Mouse (Mus musculus) embryonic fibroblast, embryonic 13.5 days (primary cell): ENCODE measurements at regions not wholly inside any gene's neighbourhood (a gene's known extent, or its start where the extent isn't known, plus 50 kb on each side); places are given as distances from the start of the nearest gene placed in this dataset.

Experiments
- H3K27ac ChIP-seq: 2 replicates; pipeline ENCODE4 v1.5.1; 2012; ENCODE audit warnings: low read length, control low read depth, inconsistent platforms; ENCODE audit not compliant: insufficient read depth
- H3K4me1 ChIP-seq: 2 replicates; pipeline ENCODE4 v1.6.1; 2011; ENCODE audit warnings: low read length; ENCODE audit not compliant: control insufficient read depth, insufficient read depth
- H3K4me3 ChIP-seq: 2 replicates; pipeline ENCODE4 v1.5.1; 2011; ENCODE audit warnings: mild to moderate bottlenecking, control low read depth, low read length; ENCODE audit not compliant: insufficient read depth
- CTCF ChIP-seq: IDR thresholded peaks from 2 replicates; pipeline ENCODE4 v1.5.1; 2011; ENCODE audit warnings: mild to moderate bottlenecking, control low read depth, low read length, moderate library complexity, borderline replicate concordance; ENCODE audit not compliant: insufficient read depth
- POLR2A ChIP-seq: IDR thresholded peaks from 2 replicates; pipeline ENCODE4 v1.6.1; 2011; ENCODE audit warnings: low read depth, mild to moderate bottlenecking, control low read depth, low read length, moderate library complexity

GRCm38 (mm10) chr4:8987544-8988344 is 748.9 kb upstream of the Car8 start:
- Histone ChIP-seq H3K4me3 (no peak overlapping the region), H3K27ac (no peak overlapping the region), H3K4me1 (no peaks in the 10 kb centered on the region)
- TF ChIP-seq POLR2A (no peak), CTCF (no peak)

GRCm38 (mm10) chr4:8986394-8987091 is 747.7 kb upstream of the Car8 start:
- no peaks in the 10 kb centered on the region for H3K4me1 ChIP-seq
- no peak overlapping the region for H3K27ac ChIP-seq
- TF ChIP-seq CTCF = no peak
- TF ChIP-seq POLR2A = no peak
- H3K4me3 ChIP-seq = no peak overlapping the region

- TF ChIP-seq CTCF = no peak
- H3K27ac ChIP-seq = no peak overlapping the region
- no peaks in the 10 kb centered on the region for H3K4me1 ChIP-seq
- H3K4me3 ChIP-seq = no peak overlapping the region
Observed at GRCm38 (mm10) chr4:8984059-8984606, 745.3 kb upstream of the Car8 start.

GRCm38 (mm10) chr4:8978949-8979348 is 740.1 kb upstream of the Car8 start:
- Histone ChIP-seq H3K4me1 (no peaks in the 10 kb centered on the region), H3K4me3 (no peak overlapping the region), H3K27ac (no peak overlapping the region)
- TF ChIP-seq POLR2A = no peak
- TF ChIP-seq CTCF = no peak

GRCm38 (mm10) chr4:8969951-8970455 is 731.2 kb upstream of the Car8 start:
- TF ChIP-seq POLR2A (no peak), CTCF (no peak)
- H3K4me1 ChIP-seq = no peaks in the 10 kb centered on the region; the same call in 1 of the 2 replicates
- no peak overlapping the region for H3K4me3 ChIP-seq
- H3K27ac ChIP-seq = no peak overlapping the region

DNA sequence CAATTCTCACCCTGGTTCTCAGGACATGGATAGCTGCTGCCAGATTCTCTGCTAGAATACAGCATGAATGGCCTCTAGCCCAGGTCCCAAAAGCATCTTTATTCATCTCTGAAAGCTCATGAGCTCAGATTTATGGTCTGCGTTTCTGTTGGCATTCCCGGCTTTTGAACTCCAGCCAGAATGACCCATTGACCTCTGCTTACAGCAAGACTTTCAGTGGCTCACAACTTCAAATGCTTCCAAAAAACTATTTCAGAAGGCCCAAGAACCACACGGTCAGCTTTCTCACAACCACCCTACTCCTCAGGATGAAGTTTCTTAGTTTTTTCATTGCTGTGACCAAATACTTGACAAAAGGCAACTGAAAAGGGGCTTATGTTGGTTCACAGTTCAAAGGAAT is 729.9 kb upstream of the Car8 start:
- H3K4me1 ChIP-seq = no peaks in the 10 kb centered on the region; the same call in 1 of the 2 replicates
- no peak overlapping the region for H3K4me3 ChIP-seq
- H3K27ac ChIP-seq = no peak overlapping the region
- TF ChIP-seq POLR2A (no peak), CTCF (no peak)

DNA sequence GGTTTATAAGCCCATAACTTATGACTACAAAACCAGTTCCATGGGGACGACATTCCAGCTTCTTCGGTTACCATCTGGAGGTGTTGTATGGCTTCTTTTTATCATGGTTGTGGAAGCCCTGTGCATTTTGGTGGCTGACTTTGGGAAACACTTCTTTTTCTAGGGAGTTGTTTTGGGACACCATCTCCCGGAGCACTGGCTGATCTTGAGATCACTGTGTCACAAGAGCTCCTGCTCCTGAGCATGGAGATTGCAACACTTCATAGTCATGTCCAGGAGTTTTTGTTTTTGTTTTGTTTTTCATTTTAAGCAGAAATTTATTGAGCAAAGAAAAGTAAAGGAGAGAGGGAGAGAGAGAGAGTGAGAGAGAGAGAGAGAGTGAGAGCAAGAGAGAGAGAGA is 729.1 kb upstream of the Car8 start:
- Histone ChIP-seq H3K4me3 (no peak overlapping the region), H3K27ac (no peak overlapping the region), H3K4me1 (no peaks in the 10 kb centered on the region; the same call in 1 of the 2 replicates)
- no peak for TF ChIP-seq CTCF
- TF ChIP-seq POLR2A = no peak

DNA sequence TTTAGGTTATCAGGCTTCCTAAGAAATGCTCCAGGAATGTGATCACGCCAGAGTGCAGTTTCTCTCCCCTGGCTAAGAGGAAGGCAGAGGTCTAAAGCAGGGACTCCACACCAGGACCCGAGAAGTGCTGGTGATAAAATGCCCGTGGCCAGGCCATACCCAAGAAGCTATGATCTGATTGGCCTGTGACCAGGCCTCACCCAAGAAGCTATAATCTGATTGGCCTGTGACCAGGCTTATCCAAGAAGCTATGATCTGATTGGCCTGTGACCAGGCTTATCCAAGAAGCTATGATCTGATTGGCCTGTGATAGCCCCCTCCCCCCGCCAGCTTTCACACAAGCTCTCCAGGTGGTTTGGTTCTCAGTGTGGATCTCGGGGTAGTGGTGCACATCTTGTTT is 726.7 kb upstream of the Car8 start:
- H3K4me1 ChIP-seq = no peaks in the 10 kb centered on the region; the same call in 1 of the 2 replicates
- H3K27ac ChIP-seq = no peak overlapping the region
- TF ChIP-seq CTCF (no peak), POLR2A (no peak)
- no peak overlapping the region for H3K4me3 ChIP-seq

GRCm38 (mm10) chr4:8962959-8963572 is 724.2 kb upstream of the Car8 start:
- TF ChIP-seq CTCF (no peak), POLR2A (no peak)
- H3K4me1 ChIP-seq = no peaks in the 10 kb centered on the region

More at GRCm38 (mm10) chr4:8962959-8963572, 724.2 kb upstream of the Car8 start:
- H3K27ac ChIP-seq = no peak overlapping the region
- H3K4me3 ChIP-seq = no peak overlapping the region
